Mouse (Mus musculus) forebrain, embryonic 15.5 days (tissue): ENCODE data around the gene Srrm3. TPM values are rescaled to one million over a fixed set of nuclear protein-coding genes. Genes with fewer than 3 reads are reported as not detected.

ENCODE experiments used
- ATAC-seq: fragments of 200-750 bp; cut with Nextera tagmentation; replicated peaks from 2 replicates; pipeline ENCODE4 v1.8.0; 2017; ENCODE audit warnings: mild to moderate bottlenecking, moderate TSS enrichment, moderate library complexity
- H3K27ac ChIP-seq: fragments of 300-500 bp; sonication (generic); replicated peaks from 2 replicates; pipeline ENCODE4 v1.5.1; 2015; ENCODE audit warnings: mild to moderate bottlenecking, inconsistent platforms
- H3K27me3 ChIP-seq: fragments of 300-500 bp; sonication (generic); 2 replicates; pipeline ENCODE4 v1.6.1; 2015; ENCODE audit warnings: inconsistent platforms
- H3K36me3 ChIP-seq: fragments of 300-500 bp; sonication (generic); 2 replicates; pipeline ENCODE4 v1.6.1; 2015; ENCODE audit warnings: mild to moderate bottlenecking, inconsistent platforms
- H3K4me1 ChIP-seq: fragments of 300-500 bp; sonication (generic); 2 replicates; pipeline ENCODE4 v1.6.1; 2015; ENCODE audit warnings: inconsistent platforms
- H3K4me2 ChIP-seq: fragments of 300-500 bp; sonication (generic); replicated peaks from 2 replicates; pipeline ENCODE4 v1.6.1; 2015; ENCODE audit warnings: mild to moderate bottlenecking, inconsistent platforms
- H3K4me3 ChIP-seq: fragments of 300-500 bp; sonication (generic); 2 replicates; pipeline ENCODE4 v1.5.1; 2015; ENCODE audit warnings: mild to moderate bottlenecking, inconsistent platforms
- H3K9ac ChIP-seq: fragments of 300-500 bp; sonication (generic); replicated peaks from 2 replicates; pipeline ENCODE4 v1.6.1; 2015; ENCODE audit warnings: mild to moderate bottlenecking, inconsistent platforms
- H3K9me3 ChIP-seq: fragments of 300-500 bp; sonication (generic); 2 replicates; pipeline ENCODE4 v1.6.1; 2016; ENCODE audit warnings: inconsistent platforms
- WGBS: fragments of 180-500 bp; shearing (Covaris S2); methylation state at CpG from one replicate; pipeline ENCODE4 v1.1.7; 2015; ENCODE audit warnings: mixed read lengths; 5-methylcytosine and 5-hydroxymethylcytosine counted together
- polyA plus RNA-seq: library from polyadenylated mRNA; unstranded; fragments of >200 nt; fragmentation: Nextera tagmentation; extraction: Ambion mirVana; gene quantifications from 2 replicates; pipeline ENCODE4 v1.2.1, GENCODE M21; 2015

Gene Srrm3
- polyA plus RNA-seq, 1 experiment from 2014 or later: 56.0 TPM

GRCm38 (mm10) chr5:135794859-135795181 is 11.9 kb upstream of the Srrm3 start:
- H3K27ac ChIP-seq: peak overlapping the region; percentile 17; the same call in 1 of the 2 replicates
- H3K9me3 ChIP-seq: no peaks in the 10 kb centered on the region
- H3K4me3 ChIP-seq: peak overlapping the region; percentile 17; the same call in 1 of the 2 replicates
- no peaks in the 10 kb centered on the region for H3K27me3 ChIP-seq
- H3K36me3 ChIP-seq: peaks cover 24% of the 10 kb centered on the region
- H3K4me2 ChIP-seq: peak overlapping the region; percentile 30
- H3K9ac ChIP-seq: 0 out of 2 replicates have a peak overlapping the region, but pooled peaks have one; percentile 24
- WGBS: 6% methylated on average over 5 of the region's 5 CpGs
- H3K4me1 ChIP-seq: peaks cover 6% of the 10 kb centered on the region
- ATAC-seq: no peak

DNA sequence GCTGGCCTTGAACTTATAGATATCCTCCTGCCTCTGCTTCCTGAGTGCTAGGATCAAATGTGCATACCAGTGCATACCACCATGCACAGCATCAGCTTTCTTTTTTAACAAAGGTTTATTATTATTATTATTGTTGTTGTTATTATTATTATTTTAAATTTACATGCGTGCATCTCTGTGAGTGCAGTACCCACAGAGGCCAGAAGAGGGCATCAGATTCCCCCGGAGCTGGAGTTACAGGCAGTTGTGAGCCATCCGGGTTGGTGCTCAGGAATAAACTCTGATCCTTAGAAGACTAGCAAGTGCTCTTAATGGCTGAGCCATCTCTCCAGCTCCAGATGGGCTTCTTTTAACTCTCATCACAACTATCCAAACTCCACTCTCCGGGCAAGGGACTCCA is 6.9 kb upstream of the Srrm3 start:
- 51% methylated on average over 4 of the region's 4 CpGs for WGBS
- Histone ChIP-seq H3K9me3 (no peaks in the 10 kb centered on the region), H3K27ac (no peak overlapping the region), H3K36me3 (no peaks in the 10 kb centered on the region), H3K4me2 (no peak overlapping the region), H3K9ac (no peak overlapping the region), H3K27me3 (no peaks in the 10 kb centered on the region), H3K4me1 (peaks cover 2% of the 10 kb centered on the region; the same call in 1 of the 2 replicates), H3K4me3 (no peak overlapping the region)
- ATAC-seq: no peak

GRCm38 (mm10) chr5:135800927-135801326 is 5.8 kb upstream of the Srrm3 start:
- H3K27ac ChIP-seq: peak overlapping the region; percentile 5; the same call in 1 of the 2 replicates
- no peaks in the 10 kb centered on the region for H3K9me3 ChIP-seq
- H3K4me2 ChIP-seq: no peak overlapping the region
- WGBS: under 1% methylated on average over 6 of the region's 6 CpGs
- no peak for ATAC-seq
- H3K9ac ChIP-seq: no peak overlapping the region
- no peaks in the 10 kb centered on the region for H3K27me3 ChIP-seq
- no peaks in the 10 kb centered on the region for H3K4me1 ChIP-seq
- no peaks in the 10 kb centered on the region for H3K36me3 ChIP-seq
- H3K4me3 ChIP-seq: no peak overlapping the region

DNA sequence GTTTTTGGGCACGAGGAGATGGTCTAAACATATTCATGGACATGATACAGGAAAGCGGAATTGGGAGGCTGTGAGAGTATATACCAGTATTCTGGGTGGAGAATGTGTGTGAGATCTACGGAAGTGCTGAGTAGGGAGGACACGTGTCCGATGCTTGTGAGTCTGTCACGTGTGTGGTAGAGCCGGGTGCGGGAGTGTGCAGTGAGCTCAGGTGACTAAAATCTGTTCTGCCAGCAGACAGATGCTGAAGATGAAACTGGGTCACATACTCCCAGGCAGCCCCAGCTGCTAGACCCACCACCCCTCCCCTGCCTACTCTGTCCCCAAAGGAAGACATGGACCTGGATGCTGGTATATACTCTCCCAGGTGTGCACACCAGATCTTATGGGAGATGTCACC is 4.0 kb upstream of the Srrm3 start:
- Histone ChIP-seq H3K9me3 (no peaks in the 10 kb centered on the region), H3K9ac (no peak overlapping the region), H3K27ac (no peak overlapping the region), H3K4me1 (peaks cover 6% of the 10 kb centered on the region), H3K4me3 (no peak overlapping the region), H3K4me2 (no peak overlapping the region), H3K27me3 (no peaks in the 10 kb centered on the region), H3K36me3 (no peaks in the 10 kb centered on the region)
- ATAC-seq: no peak
- WGBS: 92% methylated on average over 8 of the region's 8 CpGs

GRCm38 (mm10) chr5:135803135-135803534 is 3.6 kb upstream of the Srrm3 start:
- Histone ChIP-seq H3K27ac (no peak overlapping the region), H3K4me3 (no peak overlapping the region), H3K27me3 (no peaks in the 10 kb centered on the region), H3K36me3 (no peaks in the 10 kb centered on the region), H3K9me3 (no peaks in the 10 kb centered on the region), H3K4me2 (no peak overlapping the region), H3K4me1 (peaks cover 11% of the 10 kb centered on the region), H3K9ac (no peak overlapping the region)
- ATAC-seq: no peak
- 68% methylated on average over 4 of the region's 4 CpGs for WGBS

DNA sequence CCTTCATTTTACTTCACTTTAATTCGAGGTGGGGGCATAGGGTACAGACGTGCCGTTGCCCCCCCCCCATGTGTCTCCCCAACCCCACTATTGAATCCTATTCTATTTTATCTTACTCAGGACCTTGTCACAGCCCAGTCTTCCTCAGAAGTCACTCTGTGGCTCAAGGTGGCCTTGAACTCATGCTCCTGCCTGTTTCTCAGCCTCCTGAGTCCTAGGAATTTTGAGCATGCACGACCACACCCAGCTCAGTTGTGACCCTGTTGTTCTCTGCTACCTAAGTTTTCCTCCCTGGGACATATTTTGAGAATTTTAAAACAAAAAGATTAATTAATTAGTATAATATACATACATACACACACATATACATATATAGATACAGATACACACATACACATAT is 3.0 kb upstream of the Srrm3 start:
- Histone ChIP-seq H3K4me3 (no peak overlapping the region), H3K4me1 (peaks cover 14% of the 10 kb centered on the region), H3K27me3 (no peaks in the 10 kb centered on the region), H3K36me3 (no peaks in the 10 kb centered on the region), H3K4me2 (no peak overlapping the region), H3K9ac (no peak overlapping the region), H3K9me3 (no peaks in the 10 kb centered on the region), H3K27ac (no peak overlapping the region)
- WGBS: 89% methylated on average over 4 of the region's 4 CpGs
- no peak for ATAC-seq

DNA sequence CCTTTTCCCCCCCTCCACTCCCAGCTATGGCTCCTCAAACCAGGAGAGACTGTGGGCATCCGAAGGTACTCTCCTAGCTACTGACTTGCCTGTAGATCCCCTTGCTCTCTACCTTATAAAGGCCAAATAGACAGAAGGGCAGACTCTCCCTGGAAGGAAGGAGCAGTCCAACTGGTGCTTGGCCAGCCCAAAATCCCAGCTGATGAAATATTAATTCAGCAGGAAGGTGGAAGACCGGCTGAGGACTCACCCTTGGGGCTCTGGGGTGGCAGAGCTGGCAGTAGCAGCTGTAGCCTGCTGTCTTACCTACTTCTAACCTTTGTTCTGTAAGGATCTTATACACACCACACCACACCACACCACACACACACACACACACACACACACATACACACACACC is 2.0 kb upstream of the Srrm3 start:
- no peak overlapping the region for H3K27ac ChIP-seq
- H3K27me3 ChIP-seq: no peaks in the 10 kb centered on the region
- WGBS: 78% methylated on average over 2 of the region's 2 CpGs
- no peak overlapping the region for H3K9ac ChIP-seq
- peaks cover 14% of the 10 kb centered on the region for H3K4me1 ChIP-seq
- H3K36me3 ChIP-seq: no peaks in the 10 kb centered on the region
- no peak for ATAC-seq
- no peak overlapping the region for H3K4me3 ChIP-seq
- H3K4me2 ChIP-seq: no peak overlapping the region
- no peaks in the 10 kb centered on the region for H3K9me3 ChIP-seq

- Histone ChIP-seq H3K4me1 (peaks cover 14% of the 10 kb centered on the region), H3K36me3 (no peaks in the 10 kb centered on the region), H3K4me2 (peak overlapping the region; percentile 52), H3K27me3 (no peaks in the 10 kb centered on the region), H3K9me3 (no peaks in the 10 kb centered on the region), H3K27ac (no peak overlapping the region), H3K4me3 (peak overlapping the region; percentile 55), H3K9ac (peak overlapping the region; percentile 84)
- WGBS: 44% methylated on average over 3 of the region's 3 CpGs
- ATAC-seq: peak; percentile 36; the same call in 1 of the 2 replicates
Measured at GRCm38 (mm10) chr5:135807263-135807637, 560 bp downstream of the Srrm3 start.

DNA sequence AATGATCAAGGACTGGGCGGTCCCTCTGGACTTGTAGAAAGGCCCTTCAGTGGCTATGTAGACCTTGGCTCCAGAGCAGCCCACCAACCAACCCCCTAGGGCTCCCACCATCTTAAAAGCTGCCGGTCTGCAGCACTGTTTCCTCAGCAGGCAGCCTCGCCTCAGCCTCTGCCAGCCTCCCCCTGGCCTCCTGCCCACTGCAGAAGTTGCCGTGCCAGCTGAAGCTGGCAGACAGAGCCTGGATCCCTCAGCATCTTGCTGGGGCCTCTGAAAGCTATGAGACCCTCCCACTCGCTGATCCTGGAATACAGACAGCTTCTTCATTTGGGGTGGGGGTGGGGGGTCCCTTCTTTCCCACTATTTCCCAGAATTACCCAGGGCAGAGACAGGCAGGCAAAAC is 6.3 kb downstream of the Srrm3 start:
- H3K4me1 ChIP-seq: peaks cover 18% of the 10 kb centered on the region
- no peak overlapping the region for H3K9ac ChIP-seq
- H3K4me3 ChIP-seq: no peak overlapping the region
- WGBS: 36% methylated on average over 5 of the region's 5 CpGs
- H3K9me3 ChIP-seq: no peaks in the 10 kb centered on the region
- H3K27me3 ChIP-seq: no peaks in the 10 kb centered on the region
- no peaks in the 10 kb centered on the region for H3K36me3 ChIP-seq
- peak overlapping the region; percentile 61 for H3K27ac ChIP-seq
- no peak overlapping the region for H3K4me2 ChIP-seq
- ATAC-seq: peak; percentile 72

- ATAC-seq: no peak
- 0 out of 2 replicates have a peak overlapping the region, but pooled peaks have one; percentile 8 for H3K27ac ChIP-seq
- WGBS: 49% methylated on average over 7 of the region's 7 CpGs
Measured at GRCm38 (mm10) chr5:135818491-135818890, 11.8 kb downstream of the Srrm3 start.

GRCm38 (mm10) chr5:135822316-135822944 is 15.7 kb downstream of the Srrm3 start:
- WGBS: 22% methylated on average over 7 of the region's 7 CpGs
- no peak overlapping the region for H3K4me2 ChIP-seq
- peak; percentile 55; the same call in 1 of the 2 replicates for ATAC-seq
- H3K9ac ChIP-seq: no peak overlapping the region
- peak overlapping the region; percentile 73 for H3K27ac ChIP-seq
- H3K27me3 ChIP-seq: 0 out of 2 replicates have a peak, but pooled peaks cover 4% of the 10 kb centered on the region
- H3K9me3 ChIP-seq: no peaks in the 10 kb centered on the region
- H3K36me3 ChIP-seq: no peaks in the 10 kb centered on the region
- peaks cover 10% of the 10 kb centered on the region for H3K4me1 ChIP-seq
- H3K4me3 ChIP-seq: no peak overlapping the region

More at GRCm38 (mm10) chr5:135818491-135818890, 11.8 kb downstream of the Srrm3 start:
- H3K4me1 ChIP-seq: peaks cover 12% of the 10 kb centered on the region
- H3K36me3 ChIP-seq: no peaks in the 10 kb centered on the region
- no peak overlapping the region for H3K4me3 ChIP-seq
- H3K27me3 ChIP-seq: 0 out of 2 replicates have a peak, but pooled peaks cover 4% of the 10 kb centered on the region
- no peaks in the 10 kb centered on the region for H3K9me3 ChIP-seq
- H3K4me2 ChIP-seq: no peak overlapping the region
- H3K9ac ChIP-seq: no peak overlapping the region

GRCm38 (mm10) chr5:135824517-135824916 is 17.8 kb downstream of the Srrm3 start:
- Histone ChIP-seq H3K9ac (no peak overlapping the region), H3K27me3 (0 out of 2 replicates have a peak, but pooled peaks cover 2% of the 10 kb centered on the region), H3K36me3 (no peaks in the 10 kb centered on the region), H3K9me3 (no peaks in the 10 kb centered on the region), H3K4me1 (peaks cover 5% of the 10 kb centered on the region), H3K4me3 (no peak overlapping the region), H3K4me2 (no peak overlapping the region), H3K27ac (no peak overlapping the region)
- WGBS: 55% methylated on average over 3 of the region's 3 CpGs
- no peak for ATAC-seq

- H3K9ac ChIP-seq: no peak overlapping the region
- H3K4me1 ChIP-seq: peaks cover 5% of the 10 kb centered on the region
- H3K9me3 ChIP-seq: no peaks in the 10 kb centered on the region
- ATAC-seq: no peak
- no peak overlapping the region for H3K27ac ChIP-seq
- H3K4me3 ChIP-seq: no peak overlapping the region
- H3K36me3 ChIP-seq: no peaks in the 10 kb centered on the region
- 50% methylated on average over 6 of the region's 6 CpGs for WGBS
- no peak overlapping the region for H3K4me2 ChIP-seq
- no peaks in the 10 kb centered on the region for H3K27me3 ChIP-seq
Measured at GRCm38 (mm10) chr5:135826225-135826624, 19.5 kb downstream of the Srrm3 start.
